Mouse (Mus musculus) embryonic facial prominence, embryonic 10.5 days (tissue): ENCODE measurements around the gene Kpnb1. TPM values are rescaled to one million over a fixed set of nuclear protein-coding genes. Genes with fewer than 3 reads are reported as not detected.

Experiments used
- DNase-seq: peaks from one replicate; pipeline ENCODE4 v3.0.0-alpha.2; 2017; ENCODE audit warnings: low spot score
- H3K27ac ChIP-seq: fragments of 300-500 bp; sonication (generic); replicated peaks from 2 replicates; pipeline ENCODE4 v1.5.1; 2016; ENCODE audit warnings: mild to moderate bottlenecking
- H3K27me3 ChIP-seq: fragments of 300-500 bp; sonication (generic); replicated peaks from 2 replicates; pipeline ENCODE4 v1.6.1; 2016; ENCODE audit warnings: low read depth, mild to moderate bottlenecking; ENCODE audit not compliant: poor library complexity, severe bottlenecking
- H3K36me3 ChIP-seq: fragments of 300-500 bp; sonication (generic); replicated peaks from 2 replicates; pipeline ENCODE4 v1.6.1; 2016; ENCODE audit warnings: mild to moderate bottlenecking, moderate library complexity
- H3K4me1 ChIP-seq: fragments of 300-500 bp; sonication (generic); 2 replicates; pipeline ENCODE4 v1.6.1; 2016
- H3K4me3 ChIP-seq: fragments of 300-500 bp; sonication (generic); 2 replicates; pipeline ENCODE4 v1.5.1; 2016; ENCODE audit warnings: mild to moderate bottlenecking, moderate library complexity
- H3K9me3 ChIP-seq: fragments of 300-500 bp; sonication (generic); 2 replicates; pipeline ENCODE4 v1.6.1; 2016; ENCODE audit warnings: mild to moderate bottlenecking
- WGBS: fragments of 180-500 bp; shearing (Covaris S2); methylation state at CpG from one replicate; pipeline ENCODE4 v1.1.7; 2016; 5-methylcytosine and 5-hydroxymethylcytosine counted together
- polyA plus RNA-seq: library from polyadenylated mRNA; unstranded; fragments of >200 nt; fragmentation: Nextera tagmentation; extraction: Ambion mirVana; gene quantifications from 2 replicates; pipeline ENCODE4 v1.2.1, GENCODE M21; 2016

The Kpnb1 gene
- polyA plus RNA-seq = 85.5 and 85.9 TPM in 2 replicates

DNA sequence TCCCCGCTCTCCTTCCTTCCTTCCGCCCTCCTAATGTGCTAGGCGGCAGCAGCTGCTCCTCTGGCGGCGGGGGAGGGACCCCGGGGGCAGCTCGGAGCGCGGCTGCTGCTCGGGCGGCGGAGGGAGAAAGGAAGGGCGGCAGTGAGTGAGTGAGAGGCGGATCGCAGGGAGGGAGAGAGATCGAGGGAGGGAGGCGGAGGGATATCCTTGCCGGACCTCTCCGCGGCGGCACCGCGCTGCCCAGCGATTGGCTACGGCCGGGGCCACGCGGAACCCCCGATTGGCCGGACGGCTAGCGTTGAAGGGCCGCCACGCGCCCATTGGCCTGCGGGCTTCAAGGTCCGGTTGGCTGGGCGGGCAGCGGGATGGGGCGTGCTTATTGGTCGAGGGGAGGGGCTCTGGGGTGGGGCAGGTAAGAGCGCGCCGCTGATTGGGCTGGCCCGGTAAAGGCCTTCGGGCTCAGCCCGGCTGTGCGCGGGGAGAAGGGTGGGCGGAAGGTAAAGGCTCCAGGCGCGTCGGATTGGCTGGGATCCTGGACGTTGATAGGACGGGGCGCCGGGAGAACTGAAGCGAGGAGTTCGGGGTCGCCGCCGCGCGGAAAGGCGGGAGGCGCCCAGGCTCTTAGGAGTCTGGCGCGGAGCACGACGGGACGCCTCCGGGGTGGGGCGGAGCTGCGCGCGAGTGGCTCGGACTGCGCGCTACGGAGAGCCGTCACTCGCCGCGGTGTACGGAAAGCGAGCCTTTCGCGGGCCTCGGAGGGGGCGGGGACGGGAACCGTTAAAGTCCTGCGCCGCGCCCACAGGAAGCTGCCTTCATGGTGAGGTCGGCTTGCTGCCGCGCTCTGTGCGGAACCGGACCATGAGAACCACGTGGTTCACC, at the start of gene Kpnb1:
TSS of gene Kpnb1 (minus strand) at position 118 of the 879 bp plus-strand sequence.
- Histone ChIP-seq H3K36me3 (peaks cover 51% of the 10 kb centered on the region), H3K9me3 (no peaks in the 10 kb centered on the region), H3K27me3 (no peaks in the 10 kb centered on the region), H3K27ac (peak within 1 kb of the TSS; percentile 99), H3K4me3 (peak within 1 kb of the TSS; percentile 91), H3K4me1 (peaks cover 35% of the 10 kb centered on the region)
- under 1% methylated on average over 100 of the region's 101 CpGs for WGBS
- DNase-seq = peak; percentile 100

DNA sequence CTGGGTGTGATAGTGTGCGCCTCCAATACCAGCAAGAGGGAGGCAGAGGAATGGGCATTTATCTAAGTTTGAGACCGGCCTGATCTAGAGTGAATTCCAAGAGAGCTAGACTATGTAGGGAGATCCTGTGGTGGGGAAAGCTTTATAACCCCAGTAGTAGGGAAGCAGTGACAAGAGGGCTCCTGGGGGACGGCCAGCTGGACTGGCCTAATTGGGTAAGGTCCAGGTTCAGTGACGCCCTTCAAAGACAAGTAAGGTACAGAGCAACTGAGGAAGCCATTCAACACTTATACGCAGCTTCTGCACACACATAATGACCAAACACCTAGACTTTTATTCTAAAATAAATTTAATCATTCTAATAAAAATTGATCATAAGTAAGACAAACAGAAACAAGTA, 44.8 kb upstream of the Kpnb1 start:
- WGBS = 97% methylated on average over 5 of the region's 5 CpGs
- H3K4me1 ChIP-seq = no peaks in the 10 kb centered on the region
- H3K9me3 ChIP-seq = no peaks in the 10 kb centered on the region
- DNase-seq = no peak
- H3K27ac ChIP-seq = no peak overlapping the region
- peaks cover 97% of the 10 kb centered on the region for H3K36me3 ChIP-seq
- no peak overlapping the region for H3K4me3 ChIP-seq
- no peaks in the 10 kb centered on the region for H3K27me3 ChIP-seq

- no peak for DNase-seq
- H3K4me1 ChIP-seq = no peaks in the 10 kb centered on the region
- no peak overlapping the region for H3K4me3 ChIP-seq
- H3K36me3 ChIP-seq = peaks cover 97% of the 10 kb centered on the region
- WGBS = 91% methylated on average over 2 of the region's 2 CpGs
- H3K27ac ChIP-seq = no peak overlapping the region
- H3K27me3 ChIP-seq = no peaks in the 10 kb centered on the region
- no peaks in the 10 kb centered on the region for H3K9me3 ChIP-seq
Observed at GRCm38 (mm10) chr11:97229396-97229795, 41.7 kb upstream of the Kpnb1 start.

GRCm38 (mm10) chr11:97228985-97229384, 41.3 kb upstream of the Kpnb1 start:
- H3K27ac ChIP-seq = no peak overlapping the region
- no peak for DNase-seq
- no peaks in the 10 kb centered on the region for H3K4me1 ChIP-seq
- peaks cover 97% of the 10 kb centered on the region for H3K36me3 ChIP-seq
- no peak overlapping the region for H3K4me3 ChIP-seq
- WGBS = 94% methylated on average over 7 of the region's 7 CpGs
- H3K27me3 ChIP-seq = no peaks in the 10 kb centered on the region
- H3K9me3 ChIP-seq = no peaks in the 10 kb centered on the region

GRCm38 (mm10) chr11:97226131-97226530, 38.5 kb upstream of the Kpnb1 start:
- no peaks in the 10 kb centered on the region for H3K9me3 ChIP-seq
- no peak for DNase-seq
- H3K36me3 ChIP-seq = peaks cover 98% of the 10 kb centered on the region
- WGBS = 94% methylated on average over 1 of the region's 1 CpGs
- H3K4me1 ChIP-seq = no peaks in the 10 kb centered on the region
- no peak overlapping the region for H3K27ac ChIP-seq
- H3K27me3 ChIP-seq = no peaks in the 10 kb centered on the region
- H3K4me3 ChIP-seq = no peak overlapping the region

DNA sequence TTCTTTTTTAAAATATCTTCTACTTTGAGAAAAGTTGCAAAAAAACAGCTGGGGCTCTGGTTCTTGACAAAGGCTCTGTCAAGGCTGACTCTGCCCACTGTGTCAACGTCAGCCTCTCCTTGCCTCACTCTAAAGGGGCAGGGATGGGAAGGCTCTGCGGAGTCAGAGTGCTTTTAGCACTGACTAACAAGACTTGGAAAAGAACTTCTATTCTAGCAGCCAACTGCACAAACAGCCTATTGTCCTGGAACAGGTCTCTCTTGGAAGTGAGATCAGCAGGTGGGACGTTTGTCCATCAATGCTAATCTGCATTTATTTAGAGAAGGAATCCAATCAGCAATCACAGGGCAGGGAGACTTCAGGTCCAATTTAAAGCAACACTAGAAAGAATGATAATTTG, 35.8 kb upstream of the Kpnb1 start:
- H3K4me1 ChIP-seq = no peaks in the 10 kb centered on the region
- no peaks in the 10 kb centered on the region for H3K27me3 ChIP-seq
- peaks cover 98% of the 10 kb centered on the region for H3K36me3 ChIP-seq
- DNase-seq = no peak
- no peak overlapping the region for H3K27ac ChIP-seq
- H3K9me3 ChIP-seq = no peaks in the 10 kb centered on the region
- 64% methylated on average over 3 of the region's 3 CpGs for WGBS
- no peak overlapping the region for H3K4me3 ChIP-seq

GRCm38 (mm10) chr11:97221611-97222010, 33.9 kb upstream of the Kpnb1 start:
- no peak for DNase-seq
- 96% methylated on average over 2 of the region's 2 CpGs for WGBS
- no peak overlapping the region for H3K27ac ChIP-seq

DNA sequence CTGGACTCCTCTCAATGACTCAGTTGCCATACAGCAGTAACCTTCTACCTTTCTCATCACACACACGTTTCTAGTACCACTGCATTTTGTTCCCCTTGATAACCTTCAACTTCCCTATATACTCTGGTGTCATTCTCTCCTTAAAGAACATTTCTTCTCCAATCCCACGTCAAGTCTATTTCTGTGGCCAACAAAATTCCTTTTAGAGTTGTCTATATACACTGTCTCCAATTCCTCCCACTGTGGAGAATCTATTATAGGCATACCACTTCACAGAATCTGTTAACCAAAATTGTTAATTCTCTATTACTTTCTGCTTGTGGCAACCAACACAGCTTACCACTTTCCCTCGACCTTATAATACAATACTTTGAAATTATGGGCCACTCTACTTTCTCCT, 32.5 kb upstream of the Kpnb1 start:
- Histone ChIP-seq H3K9me3 (no peaks in the 10 kb centered on the region), H3K36me3 (peaks cover 98% of the 10 kb centered on the region), H3K27me3 (no peaks in the 10 kb centered on the region), H3K4me3 (no peak overlapping the region), H3K4me1 (no peaks in the 10 kb centered on the region), H3K27ac (no peak overlapping the region)
- WGBS = 87% methylated on average over 3 of the region's 3 CpGs
- no peak for DNase-seq

More at GRCm38 (mm10) chr11:97221611-97222010, 33.9 kb upstream of the Kpnb1 start:
- Histone ChIP-seq H3K4me1 (no peaks in the 10 kb centered on the region), H3K36me3 (peaks cover 98% of the 10 kb centered on the region), H3K4me3 (no peak overlapping the region), H3K9me3 (no peaks in the 10 kb centered on the region), H3K27me3 (no peaks in the 10 kb centered on the region)

- Histone ChIP-seq H3K4me1 (no peaks in the 10 kb centered on the region), H3K9me3 (no peaks in the 10 kb centered on the region), H3K27me3 (no peaks in the 10 kb centered on the region), H3K4me3 (no peak overlapping the region), H3K36me3 (peaks cover 100% of the 10 kb centered on the region), H3K27ac (no peak overlapping the region)
- 94% methylated on average over 5 of the region's 5 CpGs for WGBS
- no peak for DNase-seq
Observed at GRCm38 (mm10) chr11:97214411-97214810, 26.7 kb upstream of the Kpnb1 start.

DNA sequence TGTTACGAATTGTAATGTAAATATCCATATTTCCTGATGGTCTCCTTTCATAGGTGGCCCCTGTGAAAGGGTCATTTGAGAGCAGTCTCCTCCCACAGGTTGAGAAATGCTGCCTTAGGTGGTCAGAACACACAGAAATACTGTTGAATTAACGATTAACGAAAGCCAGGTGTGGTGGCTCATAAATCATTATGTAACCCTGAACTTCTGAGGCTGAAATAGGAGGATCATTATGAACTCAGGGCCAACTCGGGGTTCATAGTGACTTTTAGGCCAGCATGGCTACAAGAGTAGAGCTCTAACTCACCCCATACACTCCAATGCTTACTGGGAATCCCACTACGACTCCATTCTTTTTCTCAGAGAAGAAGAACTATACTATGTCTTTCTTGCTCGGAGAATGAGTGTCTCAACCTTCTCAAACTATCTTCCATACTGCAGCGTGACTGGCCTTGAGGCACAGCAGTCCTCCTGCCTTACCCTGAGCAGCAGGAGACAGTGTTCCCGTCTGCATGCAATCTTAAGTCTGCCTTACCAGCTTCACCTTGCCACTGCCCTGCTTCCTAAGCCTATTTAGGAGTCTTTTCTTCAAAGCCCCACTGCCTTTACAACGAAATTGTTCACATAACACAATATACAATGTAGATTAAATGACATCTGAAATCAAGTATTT, 23.2 kb upstream of the Kpnb1 start:
- H3K27me3 ChIP-seq = no peaks in the 10 kb centered on the region
- H3K4me1 ChIP-seq = no peaks in the 10 kb centered on the region
- H3K27ac ChIP-seq = no peak overlapping the region
- no peaks in the 10 kb centered on the region for H3K9me3 ChIP-seq
- H3K36me3 ChIP-seq = peaks cover 99% of the 10 kb centered on the region
- no peak overlapping the region for H3K4me3 ChIP-seq
- 88% methylated on average over 9 of the region's 9 CpGs for WGBS
- DNase-seq = no peak

- H3K36me3 ChIP-seq = peaks cover 73% of the 10 kb centered on the region
- H3K4me3 ChIP-seq = no peak overlapping the region
- no peak for DNase-seq
- no peaks in the 10 kb centered on the region for H3K4me1 ChIP-seq
- no peaks in the 10 kb centered on the region for H3K9me3 ChIP-seq
- no peak overlapping the region for H3K27ac ChIP-seq
- 92% methylated on average over 8 of the region's 8 CpGs for WGBS
- no peaks in the 10 kb centered on the region for H3K27me3 ChIP-seq
Observed at GRCm38 (mm10) chr11:97207011-97207422, 19.3 kb upstream of the Kpnb1 start.

- no peak overlapping the region for H3K27ac ChIP-seq
- H3K36me3 ChIP-seq = peaks cover 7% of the 10 kb centered on the region
- no peak for DNase-seq
- peaks cover 2% of the 10 kb centered on the region; the same call in 1 of the 2 replicates for H3K4me1 ChIP-seq
- H3K9me3 ChIP-seq = no peaks in the 10 kb centered on the region
- no peaks in the 10 kb centered on the region for H3K27me3 ChIP-seq
- 87% methylated on average over 6 of the region's 6 CpGs for WGBS
- no peak overlapping the region for H3K4me3 ChIP-seq
Observed at GRCm38 (mm10) chr11:97199519-97199918, 11.8 kb upstream of the Kpnb1 start.

DNA sequence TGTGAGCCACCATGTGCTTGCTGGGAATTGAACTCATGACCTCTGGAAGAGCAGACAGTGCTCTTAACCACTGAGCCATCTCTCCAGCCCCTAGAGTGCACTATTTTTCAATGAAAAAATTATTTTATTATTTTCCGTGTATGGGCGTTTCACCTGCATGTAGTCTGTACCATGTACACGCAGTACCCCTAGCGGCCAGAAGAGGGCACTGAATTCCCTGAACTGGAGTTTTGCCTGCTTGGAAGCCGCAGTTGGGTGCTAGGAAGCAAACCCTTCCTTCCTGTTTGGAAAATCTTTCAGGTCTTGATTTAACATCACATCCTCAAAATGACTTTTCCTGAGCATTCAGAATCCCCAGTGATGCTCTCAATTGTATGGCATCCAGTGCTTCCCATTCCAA, 10.9 kb upstream of the Kpnb1 start:
- Histone ChIP-seq H3K27me3 (no peaks in the 10 kb centered on the region), H3K27ac (no peak overlapping the region), H3K4me1 (peaks cover 2% of the 10 kb centered on the region; the same call in 1 of the 2 replicates), H3K9me3 (no peaks in the 10 kb centered on the region), H3K36me3 (peaks cover 15% of the 10 kb centered on the region; the same call in 1 of the 2 replicates), H3K4me3 (no peak overlapping the region)
- DNase-seq = peak; percentile 70
- 19% methylated on average over 5 of the region's 5 CpGs for WGBS
